Mouse (Mus musculus): ENCODE data around the gene Srek1.

Gene Srek1

GRCm38 (mm10) chr13:103774119-103774757, at the start of gene Srek1:
Gene Srek1, minus strand, starts transcription at chr13:103774608.
- peak; percentile 92 for ATAC-seq (ENCODE audit: low TSS enrichment)

GRCm38 (mm10) chr13:103822270-103822669, 47.9 kb upstream of the Srek1 start:
- ATAC-seq (ENCODE audit: low TSS enrichment): no peak

GRCm38 (mm10) chr13:103819377-103819776, 45.0 kb upstream of the Srek1 start:
- ATAC-seq (ENCODE audit: low TSS enrichment): no peak

GRCm38 (mm10) chr13:103817935-103818334, 43.5 kb upstream of the Srek1 start:
- no peak for ATAC-seq (ENCODE audit: low TSS enrichment)

GRCm38 (mm10) chr13:103807464-103807863, 33.1 kb upstream of the Srek1 start:
- ATAC-seq (ENCODE audit: low TSS enrichment): no peak

GRCm38 (mm10) chr13:103806210-103806851, 31.9 kb upstream of the Srek1 start:
- peak; percentile 98 for ATAC-seq (ENCODE audit: low TSS enrichment)

GRCm38 (mm10) chr13:103803721-103804120, 29.3 kb upstream of the Srek1 start:
- no peak for ATAC-seq (ENCODE audit: low TSS enrichment)

- no peak for ATAC-seq (ENCODE audit: low TSS enrichment)
These were observed 26.6 kb upstream of the Srek1 start for GRCm38 (mm10) chr13:103801021-103801420.

GRCm38 (mm10) chr13:103794688-103795543, 20.5 kb upstream of the Srek1 start:
- ATAC-seq (ENCODE audit: low TSS enrichment): no peak

GRCm38 (mm10) chr13:103779922-103780585, 5.6 kb upstream of the Srek1 start:
- ATAC-seq (ENCODE audit: low TSS enrichment): no peak

- no peak for ATAC-seq (ENCODE audit: low TSS enrichment)
These were observed 2.7 kb upstream of the Srek1 start for GRCm38 (mm10) chr13:103777126-103777525.

- peak; percentile 50 for ATAC-seq (ENCODE audit: low TSS enrichment)
These were observed 845 bp downstream of the Srek1 start for GRCm38 (mm10) chr13:103773407-103774118.

- ATAC-seq (ENCODE audit: low TSS enrichment): no peak
These were observed 1.5 kb downstream of the Srek1 start for GRCm38 (mm10) chr13:103772917-103773316.

- no peak for ATAC-seq (ENCODE audit: low TSS enrichment)
These were observed 3.6 kb downstream of the Srek1 start for GRCm38 (mm10) chr13:103770821-103771220.

- ATAC-seq (ENCODE audit: low TSS enrichment): no peak
These were observed 6.5 kb downstream of the Srek1 start for GRCm38 (mm10) chr13:103767935-103768334.

GRCm38 (mm10) chr13:103763640-103764039, 10.8 kb downstream of the Srek1 start:
- ATAC-seq (ENCODE audit: low TSS enrichment): no peak

- ATAC-seq (ENCODE audit: low TSS enrichment): no peak
These were observed 12.4 kb downstream of the Srek1 start for GRCm38 (mm10) chr13:103761971-103762370.

GRCm38 (mm10) chr13:103751421-103751820, 23.0 kb downstream of the Srek1 start:
- ATAC-seq (ENCODE audit: low TSS enrichment): no peak

GRCm38 (mm10) chr13:103745688-103746087, 28.7 kb downstream of the Srek1 start:
- peak; percentile 60; the same call in 1 of the 2 replicates for ATAC-seq (ENCODE audit: low TSS enrichment)

- peak; percentile 76 for ATAC-seq (ENCODE audit: low TSS enrichment)
These were observed 29.2 kb downstream of the Srek1 start for GRCm38 (mm10) chr13:103745160-103745559.

- ATAC-seq (ENCODE audit: low TSS enrichment): no peak
These were observed 38.9 kb downstream of the Srek1 start for GRCm38 (mm10) chr13:103735330-103736007.

Measured in frontal cortex, adult (tissue).